Mouse (Mus musculus) ES-E14 (cell line): ENCODE measurements around the gene Med7. TPM values are rescaled to one million over a fixed set of nuclear protein-coding genes. Genes with fewer than 3 reads are reported as not detected.

ENCODE experiments used
- DNase-seq: peaks from one replicate; pipeline ENCODE4 v3.0.0-alpha.2; 2013; ENCODE audit warnings: low read depth, low spot score
- H3K27ac ChIP-seq: 2 replicates; pipeline ENCODE4 v1.5.1; 2012; ENCODE audit warnings: low read depth, mild to moderate bottlenecking, low read length, moderate library complexity, mixed read lengths; ENCODE audit not compliant: poor library complexity, insufficient read depth, severe bottlenecking
- H3K36me3 ChIP-seq: 2 replicates; pipeline ENCODE4 v1.6.1; 2012; ENCODE audit warnings: mild to moderate bottlenecking, low read length, moderate library complexity, mixed read lengths; ENCODE audit not compliant: control insufficient read depth, poor library complexity, insufficient read depth, severe bottlenecking
- H3K4me1 ChIP-seq, 2 experiments: fragments of 150-350 bp in 1 of 2; sonication (generic) in 1 of 2; 2 replicates each; pipeline ENCODE4 v1.6.1; 2012; ENCODE audit warnings: low read length in 2 of 2, mild to moderate bottlenecking in 1 of 2, mixed read lengths in 1 of 2; ENCODE audit not compliant: control insufficient read depth in 2 of 2, insufficient read depth in 2 of 2, poor library complexity in 1 of 2
- H3K4me3 ChIP-seq, 2 experiments: fragments of 150-350 bp in 1 of 2; sonication (generic) in 1 of 2; 2 replicates each; pipeline ENCODE4 v1.5.1; 2012; ENCODE audit warnings: low read length in 2 of 2, low read depth in 1 of 2, mild to moderate bottlenecking in 1 of 2, mixed read lengths in 1 of 2; ENCODE audit not compliant: insufficient read depth in 1 of 2, poor library complexity in 1 of 2, severe bottlenecking in 1 of 2
- H3K9ac ChIP-seq: 2 replicates; pipeline ENCODE4 v1.6.1; 2012; ENCODE audit warnings: low read depth, mild to moderate bottlenecking, low read length, mixed read lengths; ENCODE audit not compliant: poor library complexity, insufficient read depth, severe bottlenecking
- H3K9me3 ChIP-seq: fragments of 150-350 bp; sonication (generic); 2 replicates; pipeline ENCODE4 v1.6.1; 2012; ENCODE audit warnings: low read depth, mild to moderate bottlenecking, low read length; ENCODE audit not compliant: control insufficient read depth, insufficient read depth
- CHD2 ChIP-seq: IDR thresholded peaks from 2 replicates; pipeline ENCODE4 v1.6.1; 2014; ENCODE audit warnings: mild to moderate bottlenecking, low read depth, low read length, inconsistent platforms
- HCFC1 ChIP-seq: IDR thresholded peaks from 2 replicates; pipeline ENCODE4 v1.6.1; 2012; ENCODE audit warnings: low read length, inconsistent platforms, borderline replicate concordance; ENCODE audit not compliant: insufficient read depth
- MAFK ChIP-seq: IDR thresholded peaks from 2 replicates; pipeline ENCODE4 v1.6.1; 2014; ENCODE audit warnings: mild to moderate bottlenecking, low read depth, low read length, inconsistent platforms; ENCODE audit not compliant: insufficient read depth
- ZC3H11A ChIP-seq: IDR thresholded peaks from 2 replicates; pipeline ENCODE4 v1.6.1; 2012; ENCODE audit warnings: low read depth, mild to moderate bottlenecking, inconsistent platforms, low read length, borderline replicate concordance
- ZNF384 ChIP-seq: IDR thresholded peaks from 2 replicates; pipeline ENCODE4 v1.6.1; 2012; ENCODE audit warnings: low read depth, low read length, inconsistent platforms
- in situ Hi-C, 2 experiments: fragments of 600-800 bp; cut with MboI; formaldehyde crosslinking; loops; one replicate each; pipeline ENCODE4 v1.15.1; 2025; ENCODE audit warnings: low sequenced_read_pairs in 2 of 2, inconsistent platforms in 1 of 2; ENCODE audit not compliant: unreplicated experiment in 2 of 2
- total RNA-seq: library from RNA; depleted of rRNA; stranded (reverse); fragments of 300-350 nt; gene quantifications from 2 replicates; pipeline ENCODE4 v1.2.3, GENCODE M21; 2012

Med7 gene
- total RNA-seq, 1 experiment, result 44.1 TPM

DNA sequence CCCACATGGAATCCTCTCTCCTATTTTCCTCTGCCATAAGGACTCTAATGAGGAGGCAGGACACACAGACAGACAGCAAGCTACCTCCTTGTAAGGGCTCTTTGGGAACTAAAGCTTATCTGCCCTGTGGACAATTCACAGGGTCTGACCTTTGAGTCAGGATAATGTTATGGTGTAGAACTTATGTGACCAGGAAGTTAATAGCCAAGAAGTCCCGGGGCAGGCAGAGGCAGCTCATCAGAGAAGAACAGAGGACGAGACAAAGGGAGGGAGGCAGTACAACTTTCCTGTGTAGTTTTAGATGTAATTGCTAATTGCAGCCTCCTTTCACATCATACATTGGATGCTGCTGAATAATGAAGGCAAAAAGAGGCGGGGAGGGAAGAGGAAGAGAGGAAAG is 46.1 kb upstream of the Med7 start:
- Histone ChIP-seq H3K36me3 (no peaks in the 10 kb centered on the region), H3K4me3 (no peak overlapping the region), H3K4me1 (no peaks in the 10 kb centered on the region), H3K27ac (no peak overlapping the region), H3K9ac (no peak overlapping the region), H3K9me3 (no peaks in the 10 kb centered on the region)
- no peak for DNase-seq
- no peak for TF ChIP-seq CHD2
- no peak for TF ChIP-seq MAFK
- no peak for TF ChIP-seq HCFC1
- no peak for TF ChIP-seq ZC3H11A
- TF ChIP-seq ZNF384, result no peak
- in situ Hi-C loops, result no loop called here

- in situ Hi-C loops, result no loop called here
- Histone ChIP-seq H3K27ac (no peak overlapping the region), H3K4me3 (no peak overlapping the region), H3K36me3 (no peaks in the 10 kb centered on the region), H3K4me1 (peaks cover 0 to 3% of the 10 kb centered on the region in 2 experiments; a peak in 1 of 4 replicates), H3K9me3 (no peaks in the 10 kb centered on the region), H3K9ac (no peak overlapping the region)
- no peak for TF ChIP-seq HCFC1
- no peak for TF ChIP-seq ZC3H11A
- TF ChIP-seq MAFK, result no peak
- no peak for TF ChIP-seq CHD2
- no peak for TF ChIP-seq ZNF384
- DNase-seq, result no peak
Observed at GRCm38 (mm10) chr11:46392890-46393289, 43.8 kb upstream of the Med7 start.

DNA sequence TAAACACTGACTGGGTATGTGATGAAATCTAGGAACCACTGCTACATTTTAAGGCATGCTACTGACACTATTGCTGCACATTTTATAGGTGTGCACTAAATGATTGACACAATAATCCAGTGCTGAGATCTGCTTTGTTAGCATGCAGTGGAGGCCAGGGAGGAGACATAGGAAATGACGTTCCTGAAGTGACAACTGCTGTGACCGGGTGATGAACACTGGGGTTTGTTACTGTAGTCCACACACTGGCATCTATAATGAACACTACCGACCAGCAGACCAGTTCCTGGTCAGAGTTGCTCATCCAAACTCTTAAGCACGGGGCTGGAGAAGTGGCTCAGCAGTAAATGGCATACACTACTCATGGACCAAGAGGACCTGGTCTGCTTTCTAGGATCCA is 43.3 kb upstream of the Med7 start:
- H3K4me3 ChIP-seq, result no peak overlapping the region
- no peaks in the 10 kb centered on the region for H3K36me3 ChIP-seq
- in situ Hi-C loops, result no loop called here
- TF ChIP-seq ZNF384, result no peak
- TF ChIP-seq MAFK, result no peak
- no peak for TF ChIP-seq ZC3H11A
- no peak for TF ChIP-seq CHD2
- no peak for TF ChIP-seq HCFC1
- H3K9me3 ChIP-seq, result no peaks in the 10 kb centered on the region
- H3K9ac ChIP-seq, result no peak overlapping the region
- peaks cover 0 to 3% of the 10 kb centered on the region in 2 experiments; a peak in 1 of 4 replicates for H3K4me1 ChIP-seq
- DNase-seq, result no peak
- H3K27ac ChIP-seq, result no peak overlapping the region

DNA sequence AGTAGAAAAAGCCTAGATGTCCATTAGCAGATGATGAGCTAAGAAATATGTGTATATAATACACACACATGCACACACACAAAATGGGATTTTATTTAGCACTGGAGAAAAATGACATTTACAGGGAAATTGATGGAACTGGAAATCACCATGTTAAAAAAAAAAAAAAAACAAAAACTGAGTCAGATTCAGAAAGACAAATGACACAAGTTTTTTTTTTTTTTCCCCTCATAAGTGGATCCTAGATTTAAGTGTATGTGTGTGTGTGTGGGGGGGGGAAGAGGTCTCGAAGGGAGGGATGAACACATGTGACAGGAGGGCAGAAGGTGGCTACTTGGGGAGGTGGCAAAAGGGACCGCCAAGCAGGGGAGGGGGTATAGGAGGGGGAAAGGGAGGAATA is 41.6 kb upstream of the Med7 start:
- TF ChIP-seq CHD2 (no peak), HCFC1 (no peak), MAFK (no peak), ZNF384 (no peak), ZC3H11A (no peak)
- in situ Hi-C loops, result no loop called here
- no peak overlapping the region for H3K9ac ChIP-seq
- no peak overlapping the region for H3K27ac ChIP-seq
- no peaks in the 10 kb centered on the region for H3K36me3 ChIP-seq
- H3K4me1 ChIP-seq, result peaks cover 0 to 3% of the 10 kb centered on the region in 2 experiments; a peak in 1 of 4 replicates
- H3K4me3 ChIP-seq, result no peak overlapping the region
- DNase-seq, result no peak
- H3K9me3 ChIP-seq, result no peaks in the 10 kb centered on the region

DNA sequence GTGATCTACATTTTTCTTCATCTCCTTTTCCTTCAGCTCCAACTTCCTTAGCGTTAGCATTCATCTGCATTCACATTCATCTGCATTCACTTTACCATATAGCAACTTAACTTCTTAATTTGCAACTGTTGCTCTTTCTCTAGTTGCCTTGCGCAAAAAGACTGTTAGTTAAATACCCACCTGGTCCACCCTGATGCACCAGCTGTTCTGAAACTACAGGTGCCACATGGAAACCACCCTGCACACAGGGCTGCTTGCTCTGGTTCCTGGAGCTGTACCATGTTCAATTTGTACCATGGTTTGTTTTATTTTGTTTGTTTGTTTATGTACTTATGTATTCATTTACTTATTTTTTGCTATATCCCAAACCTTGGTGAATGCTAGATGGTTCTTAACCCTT is 41.0 kb upstream of the Med7 start:
- TF ChIP-seq CHD2, result no peak
- TF ChIP-seq HCFC1, result no peak
- TF ChIP-seq MAFK, result no peak
- TF ChIP-seq ZC3H11A, result no peak
- no peak for TF ChIP-seq ZNF384
- H3K9ac ChIP-seq, result no peak overlapping the region
- DNase-seq, result no peak
- no peaks in the 10 kb centered on the region for H3K9me3 ChIP-seq
- in situ Hi-C loops, result no loop called here
- H3K36me3 ChIP-seq, result no peaks in the 10 kb centered on the region
- H3K4me3 ChIP-seq, result no peak overlapping the region
- no peak overlapping the region for H3K27ac ChIP-seq
- H3K4me1 ChIP-seq, result peaks cover 0 to 3% of the 10 kb centered on the region in 2 experiments; a peak in 1 of 4 replicates
